Mouse (Mus musculus): ENCODE results near the gene Ptgfrn. TPM values are rescaled to one million over a fixed set of nuclear protein-coding genes. Genes with fewer than 3 reads are reported as not detected.

Gene Ptgfrn
- total and polyA plus RNA-seq, 3 experiments, result not detected

GRCm38 (mm10) chr3:101070796-101071235 is 39.3 kb downstream of the Ptgfrn start:
- TF ChIP-seq JUND (IDR thresholded peaks at IDR 0.05; ENCODE audit: low read depth, low read length) (no peak), ZMIZ1 (IDR thresholded peaks at IDR 0.05; ENCODE audit: low read depth, low read length) (no peak), POLR2AphosphoS2 (IDR thresholded peaks at IDR 0.05; ENCODE audit: low read length) (no peak), RCOR1 (IDR thresholded peaks at IDR 0.05; ENCODE audit: low read depth, low read length) (no peak)
- no peaks in the 10 kb centered on the region for H3K4me1 ChIP-seq (ENCODE audit: control insufficient read depth in 1 of 2, insufficient read depth in 2 of 2, low read length in 2 of 2)
- no peak overlapping the region for H3K27ac ChIP-seq (ENCODE audit: control insufficient read depth, low read depth, low read length)
- DNase-seq (ENCODE audit: low read depth, low spot score), result no peak
- no peaks in the 10 kb centered on the region for H3K79me2 ChIP-seq (ENCODE audit: control insufficient read depth, insufficient read depth, low read length, poor library complexity)
- H3K36me3 ChIP-seq (ENCODE audit: control insufficient read depth in 1 of 2, insufficient read depth in 2 of 2, low read length in 2 of 2), result no peaks in the 10 kb centered on the region
- H3K9ac ChIP-seq (ENCODE audit: control insufficient read depth, low read depth, low read length, poor library complexity, severe bottlenecking), result no peak overlapping the region
- no peak overlapping the region for H3K4me3 ChIP-seq (ENCODE audit: control insufficient read depth in 1 of 2, insufficient read depth in 1 of 2, low read depth in 2 of 2, low read length in 2 of 2)
- no peaks in the 10 kb centered on the region for H3K27me3 ChIP-seq (ENCODE audit: control insufficient read depth in 1 of 2, insufficient read depth in 2 of 2, low read length in 2 of 2)
- H3K9me3 ChIP-seq (replicated peaks; ENCODE audit: insufficient read depth, low read length), result no peaks in the 10 kb centered on the region

GRCm38 (mm10) chr3:101070230-101070795 is 39.8 kb downstream of the Ptgfrn start:
- H3K9me3 ChIP-seq (replicated peaks; ENCODE audit: insufficient read depth, low read length), result no peaks in the 10 kb centered on the region
- no peaks in the 10 kb centered on the region for H3K27me3 ChIP-seq (ENCODE audit: control insufficient read depth in 1 of 2, insufficient read depth in 2 of 2, low read length in 2 of 2)
- H3K36me3 ChIP-seq (ENCODE audit: control insufficient read depth in 1 of 2, insufficient read depth in 2 of 2, low read length in 2 of 2), result no peaks in the 10 kb centered on the region
- H3K4me1 ChIP-seq (ENCODE audit: control insufficient read depth in 1 of 2, insufficient read depth in 2 of 2, low read length in 2 of 2), result no peaks in the 10 kb centered on the region
- no peak overlapping the region for H3K27ac ChIP-seq (ENCODE audit: control insufficient read depth, low read depth, low read length)
- H3K9ac ChIP-seq (ENCODE audit: control insufficient read depth, low read depth, low read length, poor library complexity, severe bottlenecking), result no peak overlapping the region
- no peak overlapping the region for H3K4me3 ChIP-seq (ENCODE audit: control insufficient read depth in 1 of 2, insufficient read depth in 1 of 2, low read depth in 2 of 2, low read length in 2 of 2)
- DNase-seq (ENCODE audit: low read depth, low spot score), result no peak
- TF ChIP-seq CHD1 (IDR thresholded peaks at IDR 0.05; ENCODE audit: low read depth, low read length), result no peak
- TF ChIP-seq USF2 (IDR thresholded peaks at IDR 0.05; ENCODE audit: borderline replicate concordance in 1 of 2, insufficient read depth in 1 of 2, low read depth in 1 of 2, low read length in 2 of 2), result no peak
- TF ChIP-seq UBTF (IDR thresholded peaks at IDR 0.05; ENCODE audit: borderline replicate concordance, insufficient read depth, low read depth, low read length), result no peak
- TF ChIP-seq CTCF (IDR thresholded peaks at IDR 0.05 in 2 of 3, conservative IDR thresholded peaks at IDR 0.05 in 1 of 3; ENCODE audit: control insufficient read depth in 1 of 3, insufficient read depth in 1 of 3, low read depth in 2 of 3, low read length in 3 of 3, poor library complexity in 1 of 3, severe bottlenecking in 1 of 3), result no peak
- TF ChIP-seq NELFE (IDR thresholded peaks at IDR 0.05; ENCODE audit: low read depth, low read length), result no peak
- TF ChIP-seq MEF2A (IDR thresholded peaks at IDR 0.05; ENCODE audit: extremely low read depth, insufficient replicate concordance, low read depth, low read length, poor library complexity, severe bottlenecking), result no peak
- no peak for TF ChIP-seq TBP (IDR thresholded peaks at IDR 0.05; ENCODE audit: low read depth, low read length)
- no peak for TF ChIP-seq MYC (IDR thresholded peaks at IDR 0.05; ENCODE audit: low read depth, low read length)
- no peak for TF ChIP-seq KAT2A (conservative IDR thresholded peaks at IDR 0.05; ENCODE audit: low read depth, low read length)
- no peak for TF ChIP-seq JUND (IDR thresholded peaks at IDR 0.05; ENCODE audit: low read depth, low read length)
- no peak for TF ChIP-seq SIN3A (IDR thresholded peaks at IDR 0.05; ENCODE audit: low read length)
- TF ChIP-seq ZKSCAN1 (IDR thresholded peaks at IDR 0.05; ENCODE audit: low read depth, low read length), result no peak
- no peak for TF ChIP-seq NRF1 (IDR thresholded peaks at IDR 0.05; ENCODE audit: insufficient read depth, low read depth, low read length, poor library complexity, severe bottlenecking)
- H3K79me2 ChIP-seq (ENCODE audit: control insufficient read depth, insufficient read depth, low read length, poor library complexity), result no peaks in the 10 kb centered on the region
